Mouse (Mus musculus) layer of hippocampus, adult 18-20 months (tissue): ENCODE data around the gene AC109138.7. TPM values are rescaled to one million over a fixed set of nuclear protein-coding genes. Genes with fewer than 3 reads are reported as not detected.

ENCODE experiments used
- DNase-seq, 2 experiments: peaks; one replicate each; pipeline ENCODE4 v3.0.0; 2022; ENCODE audit warnings: low spot score in 2 of 2
- long read RNA-seq: library from polyadenylated mRNA; stranded (forward); transcript quantifications from one replicate; pipeline ENCODE4 v2.0.0, GENCODE M21; 2021
- total RNA-seq, 2 experiments: library from RNA; stranded (reverse); gene quantifications; 2 replicates each; pipeline ENCODE4 v1.2.3; 2021

Gene AC109138.7
- total RNA-seq: not detected
- long read RNA-seq: 0 reads

DNA sequence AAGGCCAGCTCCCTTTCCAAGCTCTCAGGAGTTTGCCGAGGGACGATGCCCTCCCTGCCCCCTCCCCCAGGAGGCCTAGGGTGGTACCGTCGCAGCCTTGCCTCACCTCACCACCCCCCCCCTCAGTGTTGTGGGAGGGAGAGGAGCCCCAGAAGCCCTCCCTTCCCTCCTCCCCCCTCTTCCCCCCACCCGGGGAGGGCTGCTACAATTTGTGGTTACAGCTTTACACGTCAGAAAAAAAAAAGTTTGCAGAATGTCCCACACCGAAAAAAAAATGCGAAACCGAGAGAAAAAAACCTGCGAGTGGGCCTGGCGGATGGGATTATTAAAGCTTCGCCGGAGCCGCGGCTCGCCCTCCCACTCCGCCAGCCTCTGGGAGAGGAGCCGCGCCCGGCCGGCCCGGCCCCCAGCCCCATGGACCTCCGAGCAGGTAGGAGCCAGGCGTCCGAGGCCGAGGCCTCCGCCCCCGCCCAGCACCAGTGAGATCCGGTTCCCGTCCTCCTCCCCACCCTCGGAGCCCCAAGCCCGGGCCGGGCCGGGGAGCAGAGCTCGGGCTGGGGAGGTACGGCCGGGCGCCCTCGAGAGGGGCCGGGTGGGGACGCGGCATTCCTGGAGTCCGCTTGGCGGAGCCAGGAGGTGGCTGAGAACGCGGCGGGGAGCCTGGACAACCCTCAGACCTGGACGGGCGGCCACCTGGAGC lies at the start of gene AC109138.7, which contains the start of gene Clcf1:
AC109138.7 (plus strand) TSS at position 287 of the 700 bp plus-strand sequence.
Clcf1 (plus strand) TSS at position 168 of the 700 bp plus-strand sequence.
- no peak for DNase-seq

- no peak for DNase-seq
These were observed 49.4 kb upstream of the AC109138.7 start for GRCm38 (mm10) chr19:4164721-4165120.

- no peak for DNase-seq
These were observed 47.3 kb upstream of the AC109138.7 start for GRCm38 (mm10) chr19:4166678-4167476.

DNA sequence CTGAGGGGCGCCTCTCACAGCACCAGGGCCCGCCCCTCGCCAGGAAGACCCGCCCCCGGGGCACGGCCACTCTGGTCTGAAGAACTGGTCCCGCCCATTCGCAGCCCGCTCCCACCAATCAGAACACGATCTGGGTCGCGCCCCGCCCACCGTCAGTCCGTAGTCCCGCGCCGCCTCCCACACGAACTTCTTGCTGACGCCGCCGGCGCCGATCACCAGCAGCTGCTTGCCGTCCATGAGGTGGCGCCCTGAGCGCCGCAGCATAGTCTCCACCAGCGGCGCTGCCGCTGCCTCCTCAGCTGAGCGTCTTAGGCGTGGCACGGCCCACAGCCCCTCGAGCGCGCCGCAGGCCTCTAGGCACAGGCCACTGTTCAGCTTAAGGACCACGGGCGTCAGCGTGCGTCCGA lies 44.8 kb upstream of the AC109138.7 start:
- DNase-seq: peak; percentile 99

DNA sequence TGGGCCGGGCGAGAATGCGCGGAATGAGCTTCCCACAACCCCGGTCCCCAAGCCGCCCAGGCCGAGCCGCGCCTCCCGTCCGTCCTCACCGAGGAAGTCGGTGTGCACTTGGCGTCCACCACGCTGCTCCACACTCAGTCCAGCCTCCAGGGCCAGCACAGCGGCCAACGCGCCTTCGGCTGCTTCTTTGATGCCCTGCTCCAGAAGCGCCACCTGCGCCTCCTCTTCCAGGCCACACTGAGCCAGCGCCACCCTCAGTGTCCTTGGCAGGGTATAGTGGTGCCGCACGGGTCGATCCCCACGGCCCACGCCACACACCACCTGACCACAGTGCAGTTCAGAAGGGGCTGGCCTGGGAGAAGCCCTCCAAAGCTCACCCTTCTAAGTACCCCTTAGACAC lies 44.3 kb upstream of the AC109138.7 start:
- no peak for DNase-seq

GRCm38 (mm10) chr19:4170723-4171392 lies 43.3 kb upstream of the AC109138.7 start:
- DNase-seq: no peak

DNA sequence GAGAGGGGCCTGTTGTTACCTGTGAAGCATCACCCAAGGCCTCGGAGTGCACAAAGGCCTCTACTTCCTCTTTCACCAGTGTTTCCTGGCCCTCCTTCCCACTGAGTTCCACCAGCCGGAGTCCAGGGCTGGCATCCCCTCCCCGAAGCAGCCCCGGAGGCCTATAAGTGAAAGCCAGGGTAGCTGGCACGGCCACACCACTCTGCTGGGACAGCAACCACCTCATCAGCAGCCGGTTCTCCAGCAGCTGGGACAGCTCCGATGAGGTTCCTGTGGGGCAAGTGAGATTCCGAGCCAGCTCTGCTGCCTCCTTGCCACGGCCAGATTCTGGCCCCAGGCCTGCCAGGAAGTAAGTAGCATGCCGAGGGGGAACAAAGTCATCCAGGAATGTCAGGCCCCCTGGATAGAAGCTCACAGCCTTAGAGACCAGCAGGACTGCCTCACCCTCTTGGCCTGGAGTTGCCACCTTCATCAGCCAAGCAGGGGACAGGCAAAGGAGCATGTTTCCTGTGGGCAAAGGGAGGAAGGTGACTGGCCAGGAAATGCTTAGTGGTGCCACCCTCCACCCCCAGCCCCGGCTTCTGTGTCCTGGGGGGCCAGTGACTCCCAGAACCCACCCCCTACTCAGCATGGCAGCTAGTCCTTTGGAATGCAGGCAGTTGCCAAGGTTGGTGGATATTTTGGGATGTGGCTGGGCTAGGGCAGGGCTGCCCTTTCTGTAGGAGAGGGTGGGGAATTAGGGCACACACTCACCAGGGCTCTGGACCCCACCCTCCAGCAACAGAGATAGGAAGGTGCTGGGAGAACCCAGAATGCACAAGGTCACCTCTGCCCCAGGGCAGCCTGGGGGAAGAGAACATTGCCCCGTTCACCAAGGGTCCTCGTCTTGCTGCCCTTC lies 42.5 kb upstream of the AC109138.7 start:
- DNase-seq: no peak

- no peak for DNase-seq
These were observed 41.2 kb upstream of the AC109138.7 start for GRCm38 (mm10) chr19:4172925-4173324.

DNA sequence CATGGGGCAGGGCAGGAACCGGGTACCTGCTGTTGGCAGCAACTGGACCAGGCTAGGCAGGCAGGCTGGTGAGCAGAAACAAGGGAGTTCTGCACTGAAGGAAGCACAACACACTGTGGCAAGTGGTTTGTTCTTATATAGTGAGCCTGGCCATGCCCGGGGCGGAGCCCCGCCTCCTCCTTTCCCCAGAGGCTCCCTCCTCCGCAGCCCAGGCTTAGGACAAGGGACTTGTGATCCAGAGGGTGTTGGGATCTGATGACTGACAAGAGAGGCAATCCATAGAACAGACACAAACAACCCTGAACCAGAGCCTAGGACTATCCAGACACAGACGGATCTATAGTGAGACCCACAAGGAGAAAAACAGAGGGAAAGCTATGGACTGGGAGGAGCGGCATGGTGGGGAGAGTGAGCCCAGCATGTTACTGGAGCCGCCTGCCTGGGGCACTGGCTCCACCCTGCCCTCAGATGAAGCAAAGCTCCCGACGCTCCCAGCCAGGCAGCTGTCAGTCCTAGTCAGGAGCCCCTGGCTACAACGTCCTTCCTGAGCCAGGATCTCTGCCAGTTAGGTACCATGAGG lies 38.7 kb upstream of the AC109138.7 start, which contains the start of gene Carns1:
Carns1 (minus strand) TSS at position 112 of the 580 bp plus-strand sequence.
- no peak for DNase-seq

DNA sequence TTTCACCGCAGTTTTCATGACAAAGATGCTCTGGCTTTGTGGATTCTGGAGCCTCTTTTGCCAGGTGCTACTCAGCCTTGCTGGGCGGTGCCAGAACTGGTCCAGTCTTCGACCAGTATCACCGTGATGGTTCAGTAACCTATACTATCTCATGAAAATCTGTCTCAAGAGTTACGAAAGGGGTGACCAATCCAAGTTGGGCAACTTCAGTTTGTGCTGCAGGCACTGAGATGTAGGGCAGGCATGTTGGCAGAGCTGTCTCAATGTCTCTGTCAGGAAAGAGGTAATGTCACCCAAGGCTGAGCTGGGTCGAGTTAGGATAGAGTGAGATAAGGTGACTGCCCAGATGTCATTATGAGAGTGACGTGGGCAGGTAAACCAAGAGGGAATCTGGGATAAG lies 33.7 kb upstream of the AC109138.7 start:
- DNase-seq: no peak

DNA sequence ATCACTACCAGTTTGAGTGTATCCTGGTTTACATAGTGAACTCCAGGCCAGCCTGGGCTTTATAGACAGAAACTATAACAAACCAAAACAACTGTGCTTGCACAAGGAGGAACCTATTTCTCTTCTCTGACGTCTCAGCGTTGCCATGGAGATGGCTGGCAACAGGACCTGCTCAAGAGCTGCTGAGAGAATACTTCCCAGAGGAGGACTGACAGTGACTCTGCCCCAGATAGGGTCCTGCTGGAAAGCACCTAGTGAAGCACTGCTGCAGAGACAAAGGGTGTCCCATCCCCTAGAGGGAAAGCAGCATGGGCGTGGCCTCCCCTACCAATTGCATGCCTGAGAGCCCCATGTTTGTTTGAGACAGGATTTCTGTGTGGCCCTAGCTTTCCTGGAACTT lies 32.3 kb upstream of the AC109138.7 start:
- peak; percentile 69 to 83 for DNase-seq

GRCm38 (mm10) chr19:4183689-4184088 lies 30.5 kb upstream of the AC109138.7 start:
- no peak for DNase-seq

DNA sequence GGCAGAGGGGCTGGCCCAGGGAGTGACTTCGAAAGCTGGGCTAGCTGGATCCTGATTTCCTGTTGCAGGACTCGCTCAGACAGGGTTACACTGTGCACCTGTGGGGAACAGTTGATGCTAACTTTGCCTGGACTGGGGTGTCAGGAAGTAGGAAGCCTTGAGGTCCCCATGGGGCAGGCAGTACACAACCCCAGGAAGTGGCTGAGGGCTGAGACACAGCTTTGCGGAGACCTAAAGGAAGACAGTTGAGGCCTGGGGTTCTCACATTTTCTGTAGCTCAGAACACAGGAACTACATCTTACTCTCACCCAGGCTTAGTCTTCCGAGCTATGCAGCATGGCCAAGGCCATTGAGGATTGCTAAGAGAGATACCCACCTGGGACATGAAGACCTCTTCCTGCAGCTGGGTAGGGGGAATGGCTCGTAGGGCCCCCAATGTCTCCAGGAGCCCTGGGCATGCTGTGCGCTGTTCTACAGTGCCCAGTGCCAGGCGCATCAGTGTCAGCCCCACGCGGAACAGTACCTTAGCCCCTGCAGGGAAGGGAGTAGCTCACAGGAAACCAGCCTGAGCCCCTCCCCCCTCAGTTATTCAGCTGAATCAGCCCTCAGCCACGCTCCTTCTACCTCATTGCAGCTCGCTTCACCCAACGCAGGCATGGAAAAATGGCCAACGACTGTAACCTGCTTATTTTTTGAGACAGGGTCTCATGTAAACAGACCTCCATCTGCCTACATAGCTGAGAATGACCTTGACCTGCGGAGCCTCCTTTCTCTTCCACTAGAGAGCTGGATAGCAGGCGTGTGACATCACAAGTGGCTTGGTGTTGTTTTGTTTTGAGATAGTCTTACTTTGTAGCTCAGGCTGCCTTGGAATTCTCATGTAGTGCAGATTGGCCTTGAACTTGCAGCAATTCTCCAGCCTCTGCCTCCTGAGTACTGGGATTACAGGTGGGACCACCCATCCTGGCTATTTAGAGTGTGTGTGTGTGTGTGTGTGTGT lies 28.9 kb upstream of the AC109138.7 start:
- DNase-seq: no peak

GRCm38 (mm10) chr19:4187303-4187702 lies 26.9 kb upstream of the AC109138.7 start:
- DNase-seq: no peak

- no peak for DNase-seq
These were observed 25.0 kb upstream of the AC109138.7 start for GRCm38 (mm10) chr19:4189051-4189620.

DNA sequence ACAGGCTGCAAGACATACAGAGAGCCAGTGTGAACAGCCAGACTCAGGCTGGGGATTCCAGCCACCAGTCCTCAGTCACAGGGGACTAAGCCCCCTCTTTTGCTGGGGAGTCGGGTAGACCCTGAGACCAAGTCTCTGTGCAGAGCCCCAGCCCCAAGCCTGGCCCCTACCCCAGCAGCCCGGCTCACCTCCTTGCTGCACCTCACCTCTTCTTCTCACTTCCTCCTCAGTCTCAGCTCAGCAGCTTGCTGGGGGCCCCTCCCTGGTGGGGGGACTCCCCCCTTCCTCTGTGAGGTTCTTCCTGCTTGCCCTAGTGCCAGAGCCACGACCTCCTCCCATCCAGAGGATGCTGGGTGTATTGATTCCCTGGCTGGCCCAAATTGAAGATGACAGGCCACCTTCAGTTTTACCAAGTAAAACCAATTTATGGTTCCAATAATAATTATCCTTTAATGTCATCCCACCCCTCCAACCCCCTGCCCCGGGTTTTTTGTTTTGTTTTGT lies 23.3 kb upstream of the AC109138.7 start, which contains the start of gene Tbc1d10c:
Tbc1d10c (minus strand) TSS at position 454 of the 504 bp plus-strand sequence.
- DNase-seq: no peak

- peak; percentile 85 to 94 for DNase-seq
These were observed 22.5 kb upstream of the AC109138.7 start, which contains the start of gene Ppp1ca for GRCm38 (mm10) chr19:4191528-4192250. TSS of gene Ppp1ca (plus strand) at chr19:4192065.
